Mouse (Mus musculus) embryo, embryonic 10 days (tissue): Measurements from ENCODE around the gene Zgrf1.

Source experiments
- DNase-seq: peaks from one replicate; pipeline ENCODE4 v3.0.0-alpha.2; 2015; ENCODE audit warnings: low spot score

Gene Zgrf1

GRCm38 (mm10) chr3:127558201-127558600 lies 4.9 kb downstream of the Zgrf1 start:
- no peak for DNase-seq

- DNase-seq, result no peak
Measured at GRCm38 (mm10) chr3:127562974-127563373, 9.7 kb downstream of the Zgrf1 start.

- no peak for DNase-seq
Measured at GRCm38 (mm10) chr3:127565129-127565528, 11.8 kb downstream of the Zgrf1 start.

GRCm38 (mm10) chr3:127572557-127572956 lies 19.3 kb downstream of the Zgrf1 start:
- DNase-seq, result peak; percentile 54

- DNase-seq, result no peak
Measured at GRCm38 (mm10) chr3:127597136-127597535, 43.8 kb downstream of the Zgrf1 start.

- no peak for DNase-seq
Measured at GRCm38 (mm10) chr3:127608109-127608508, 54.8 kb downstream of the Zgrf1 start.

GRCm38 (mm10) chr3:127625296-127625695 lies 72.0 kb downstream of the Zgrf1 start:
- DNase-seq, result peak; percentile 86

GRCm38 (mm10) chr3:127625701-127626399 lies 72.6 kb downstream of the Zgrf1 start:
- peak; percentile 61 for DNase-seq

GRCm38 (mm10) chr3:127626524-127626923 lies 73.2 kb downstream of the Zgrf1 start:
- DNase-seq, result no peak

- peak; percentile 61 for DNase-seq
Measured at GRCm38 (mm10) chr3:127627151-127627955, 74.1 kb downstream of the Zgrf1 start.

- no peak for DNase-seq
Measured at GRCm38 (mm10) chr3:127627956-127628310, 74.6 kb downstream of the Zgrf1 start.

- DNase-seq, result peak; percentile 72
Measured at GRCm38 (mm10) chr3:127628311-127629184, 75.3 kb downstream of the Zgrf1 start.

GRCm38 (mm10) chr3:127630190-127630589 lies 76.9 kb downstream of the Zgrf1 start:
- no peak for DNase-seq

- DNase-seq, result no peak
Measured at GRCm38 (mm10) chr3:127630735-127631372, 77.6 kb downstream of the Zgrf1 start.

GRCm38 (mm10) chr3:127631582-127631981 lies 78.3 kb downstream of the Zgrf1 start:
- peak; percentile 29 for DNase-seq

- DNase-seq, result peak; percentile 89
Measured at GRCm38 (mm10) chr3:127632531-127632930, 79.2 kb downstream of the Zgrf1 start.

- peak; percentile 71 for DNase-seq
Measured at GRCm38 (mm10) chr3:127633080-127634032, 80.1 kb downstream of the Zgrf1 start, which contains the start of gene Neurog2. Neurog2 (plus strand) TSS chr3:127633135.

GRCm38 (mm10) chr3:127634101-127634983 lies 81.1 kb downstream of the Zgrf1 start:
- DNase-seq, result peak; percentile 77

GRCm38 (mm10) chr3:127634984-127635349 lies 81.7 kb downstream of the Zgrf1 start:
- DNase-seq, result no peak
